Mouse (Mus musculus): ENCODE measurements at regions not wholly inside any gene's neighbourhood (a gene's known extent, or its start where the extent isn't known, plus 50 kb on each side); places are given as distances from the start of the nearest gene placed in this dataset.

- TF ChIP-seq CTCF (IDR thresholded peaks at IDR 0.05; ENCODE audit: low read depth): no peak
- TF ChIP-seq EP300 (IDR thresholded peaks at IDR 0.05; ENCODE audit: low read depth): no peak
Measured at GRCm38 (mm10) chr17:74122944-74123343, 75.2 kb upstream of the Srd5a2 start.

Data from liver, postnatal 0 days (tissue).